Mouse (Mus musculus) ZHBTc4 (cell line): ENCODE data around the gene Abca8b.
"Not testable (repeated sequence)": the region's sequence is repeated elsewhere in the genome, so short reads cannot be mapped to it uniquely, and the experiment has no call there.

ENCODE experiments used
- DNase-seq: peaks from one replicate; pipeline ENCODE4 v3.0.0-alpha.2; 2011; ENCODE audit warnings: low read depth, low spot score

The Abca8b gene

GRCm38 (mm10) chr11:109916654-109917053 lies 79.0 kb downstream of the Abca8b start:
- no peak for DNase-seq

- DNase-seq: not testable (repeated sequence)
Measured at GRCm38 (mm10) chr11:109913156-109913555, 82.5 kb downstream of the Abca8b start.

- DNase-seq: not testable (repeated sequence)
Measured at GRCm38 (mm10) chr11:109912118-109912517, 83.5 kb downstream of the Abca8b start.

GRCm38 (mm10) chr11:109909801-109910200 lies 85.8 kb downstream of the Abca8b start:
- DNase-seq: no peak

GRCm38 (mm10) chr11:109908207-109909031 lies 87.2 kb downstream of the Abca8b start:
- no peak for DNase-seq

- DNase-seq: no peak
Measured at GRCm38 (mm10) chr11:109907508-109907907, 88.1 kb downstream of the Abca8b start.

GRCm38 (mm10) chr11:109902616-109903598 lies 92.7 kb downstream of the Abca8b start:
- DNase-seq: peak; percentile 21

GRCm38 (mm10) chr11:109900491-109901241 lies 95.0 kb downstream of the Abca8b start:
- DNase-seq: no peak

- DNase-seq: peak; percentile 30
Measured at GRCm38 (mm10) chr11:109898791-109899467, 96.7 kb downstream of the Abca8b start.

GRCm38 (mm10) chr11:109895952-109896530 lies 99.6 kb downstream of the Abca8b start:
- no peak for DNase-seq

GRCm38 (mm10) chr11:109895496-109895895 lies 100.1 kb downstream of the Abca8b start:
- no peak for DNase-seq

GRCm38 (mm10) chr11:109893894-109894804 lies 101.5 kb downstream of the Abca8b start:
- DNase-seq: no peak

GRCm38 (mm10) chr11:109891989-109892386 lies 103.7 kb downstream of the Abca8b start:
- no peak for DNase-seq

GRCm38 (mm10) chr11:109891371-109891988 lies 104.2 kb downstream of the Abca8b start:
- no peak for DNase-seq

- no peak for DNase-seq
Measured at GRCm38 (mm10) chr11:109889595-109889994, 106.0 kb downstream of the Abca8b start.

- DNase-seq: peak; percentile 55
Measured at GRCm38 (mm10) chr11:109886757-109887156, 108.9 kb downstream of the Abca8b start.

GRCm38 (mm10) chr11:109885521-109885920 lies 110.1 kb downstream of the Abca8b start:
- DNase-seq: no peak

GRCm38 (mm10) chr11:109884801-109885200 lies 110.8 kb downstream of the Abca8b start:
- DNase-seq: no peak

- no peak for DNase-seq
Measured at GRCm38 (mm10) chr11:109884126-109884525, 111.5 kb downstream of the Abca8b start.
